Mouse (Mus musculus): ENCODE results near the gene Hnrnpa1. TPM values are rescaled to one million over a fixed set of nuclear protein-coding genes. Genes with fewer than 3 reads are reported as not detected.
"Not testable (repeated sequence)": the region's sequence is repeated elsewhere in the genome, so short reads cannot be mapped to it uniquely, and the experiment has no call there.

Gene Hnrnpa1
- polyA plus RNA-seq, 1 experiment from 2014 or later, result 901 TPM

- 0 out of 2 replicates have a peak overlapping the region, but pooled peaks have one; percentile 8 for H3K4me3 ChIP-seq
- H3K27me3 ChIP-seq (ENCODE audit: insufficient read depth, poor library complexity, severe bottlenecking), result no peaks in the 10 kb centered on the region
- 63% methylated on average over 1 of the region's 1 CpGs for WGBS
- H3K4me1 ChIP-seq, result peaks cover 23% of the 10 kb centered on the region
- no peaks in the 10 kb centered on the region for H3K9me3 ChIP-seq
- H3K27ac ChIP-seq, result peak overlapping the region; percentile 13; the same call in 1 of the 2 replicates
- DNase-seq (ENCODE audit: low spot score), result no peak
- H3K36me3 ChIP-seq, result peaks cover 4% of the 10 kb centered on the region; the same call in 1 of the 2 replicates
These were observed 18.8 kb upstream of the Hnrnpa1 start for GRCm38 (mm10) chr15:103221386-103221785.

- Histone ChIP-seq H3K4me3 (no peak overlapping the region), H3K36me3 (peaks cover 4% of the 10 kb centered on the region; the same call in 1 of the 2 replicates), H3K27ac (no peak overlapping the region), H3K9me3 (no peaks in the 10 kb centered on the region), H3K27me3 (ENCODE audit: insufficient read depth, poor library complexity, severe bottlenecking) (no peaks in the 10 kb centered on the region), H3K4me1 (peaks cover 16% of the 10 kb centered on the region)
- WGBS, result 88% methylated on average over 2 of the region's 2 CpGs
- no peak for DNase-seq (ENCODE audit: low spot score)
These were observed 16.1 kb upstream of the Hnrnpa1 start for GRCm38 (mm10) chr15:103224161-103224560.

- Histone ChIP-seq H3K27ac (no peak overlapping the region), H3K27me3 (ENCODE audit: insufficient read depth, poor library complexity, severe bottlenecking) (no peaks in the 10 kb centered on the region), H3K4me3 (no peak overlapping the region), H3K9me3 (no peaks in the 10 kb centered on the region), H3K36me3 (peaks cover 4% of the 10 kb centered on the region; the same call in 1 of the 2 replicates), H3K4me1 (no peaks in the 10 kb centered on the region; the same call in 1 of the 2 replicates)
- no peak for DNase-seq (ENCODE audit: low spot score)
- 90% methylated on average over 3 of the region's 3 CpGs for WGBS
These were observed 13.2 kb upstream of the Hnrnpa1 start for GRCm38 (mm10) chr15:103227022-103227421.

GRCm38 (mm10) chr15:103227572-103227971, 12.7 kb upstream of the Hnrnpa1 start:
- Histone ChIP-seq H3K4me3 (no peak overlapping the region), H3K27ac (no peak overlapping the region), H3K36me3 (peaks cover 4% of the 10 kb centered on the region; the same call in 1 of the 2 replicates), H3K4me1 (no peaks in the 10 kb centered on the region; the same call in 1 of the 2 replicates), H3K27me3 (ENCODE audit: insufficient read depth, poor library complexity, severe bottlenecking) (no peaks in the 10 kb centered on the region), H3K9me3 (no peaks in the 10 kb centered on the region)
- no peak for DNase-seq (ENCODE audit: low spot score)
- WGBS, result 81% methylated on average over 2 of the region's 2 CpGs

GRCm38 (mm10) chr15:103228904-103229303, 11.3 kb upstream of the Hnrnpa1 start:
- 63% methylated on average over 2 of the region's 2 CpGs for WGBS
- Histone ChIP-seq H3K27ac (no peak overlapping the region), H3K4me3 (no peak overlapping the region)

GRCm38 (mm10) chr15:103233119-103233518, 7.1 kb upstream of the Hnrnpa1 start:
- no peak for DNase-seq (ENCODE audit: low spot score)
- WGBS, result 88% methylated on average over 2 of the region's 2 CpGs
- no peaks in the 10 kb centered on the region for H3K27me3 ChIP-seq (ENCODE audit: insufficient read depth, poor library complexity, severe bottlenecking)
- no peaks in the 10 kb centered on the region for H3K9me3 ChIP-seq
- H3K4me3 ChIP-seq, result no peak overlapping the region
- H3K4me1 ChIP-seq, result no peaks in the 10 kb centered on the region; the same call in 1 of the 2 replicates
- H3K27ac ChIP-seq, result no peak overlapping the region
- peaks cover 24% of the 10 kb centered on the region for H3K36me3 ChIP-seq

More at GRCm38 (mm10) chr15:103228904-103229303, 11.3 kb upstream of the Hnrnpa1 start:
- H3K36me3 ChIP-seq, result peaks cover 6% of the 10 kb centered on the region; the same call in 1 of the 2 replicates
- H3K4me1 ChIP-seq, result no peaks in the 10 kb centered on the region; the same call in 1 of the 2 replicates
- no peak for DNase-seq (ENCODE audit: low spot score)
- H3K27me3 ChIP-seq (ENCODE audit: insufficient read depth, poor library complexity, severe bottlenecking), result no peaks in the 10 kb centered on the region
- no peaks in the 10 kb centered on the region for H3K9me3 ChIP-seq

- Histone ChIP-seq H3K9me3 (no peaks in the 10 kb centered on the region), H3K36me3 (peaks cover 39% of the 10 kb centered on the region), H3K27ac (no peak overlapping the region), H3K27me3 (ENCODE audit: insufficient read depth, poor library complexity, severe bottlenecking) (no peaks in the 10 kb centered on the region), H3K4me1 (peaks cover 3% of the 10 kb centered on the region), H3K4me3 (no peak overlapping the region)
- WGBS, result 93% methylated on average over 7 of the region's 7 CpGs
- DNase-seq (ENCODE audit: low spot score), result no peak
These were observed 2.9 kb upstream of the Hnrnpa1 start for GRCm38 (mm10) chr15:103237295-103237694.

GRCm38 (mm10) chr15:103239130-103239684, 1.0 kb upstream of the Hnrnpa1 start:
- peak overlapping the region; percentile 97 for H3K27ac ChIP-seq
- H3K27me3 ChIP-seq (ENCODE audit: insufficient read depth, poor library complexity, severe bottlenecking), result no peaks in the 10 kb centered on the region
- H3K36me3 ChIP-seq, result peaks cover 54% of the 10 kb centered on the region
- peaks cover 19% of the 10 kb centered on the region for H3K4me1 ChIP-seq
- H3K4me3 ChIP-seq, result peak overlapping the region; percentile 74
- no peaks in the 10 kb centered on the region for H3K9me3 ChIP-seq
- DNase-seq (ENCODE audit: low spot score), result peak; percentile 99
- 0% methylated on average over 26 of the region's 26 CpGs for WGBS

GRCm38 (mm10) chr15:103239685-103240159, 510 bp upstream of the Hnrnpa1 start, which contains the start of gene Cbx5:
Cbx5 (minus strand) TSS chr15:103239816.
- Histone ChIP-seq H3K36me3 (peaks cover 49% of the 10 kb centered on the region), H3K9me3 (no peaks in the 10 kb centered on the region), H3K27me3 (ENCODE audit: insufficient read depth, poor library complexity, severe bottlenecking) (no peaks in the 10 kb centered on the region), H3K27ac (peak within 1 kb of the TSS; percentile 97), H3K4me1 (peaks cover 19% of the 10 kb centered on the region), H3K4me3 (peak within 1 kb of the TSS; percentile 74)
- DNase-seq (ENCODE audit: low spot score), result peak; percentile 98
- WGBS, result under 1% methylated on average over 39 of the region's 39 CpGs

GRCm38 (mm10) chr15:103241071-103242018, 1.1 kb downstream of the Hnrnpa1 start:
- Histone ChIP-seq H3K4me1 (peaks cover 24% of the 10 kb centered on the region), H3K4me3 (peak overlapping the region; percentile 74), H3K27ac (peak overlapping the region; percentile 97), H3K36me3 (peaks cover 49% of the 10 kb centered on the region)
- H3K9me3 ChIP-seq; H3K27me3 ChIP-seq (ENCODE audit: insufficient read depth, poor library complexity, severe bottlenecking); DNase-seq (ENCODE audit: low spot score): not testable (repeated sequence)
- WGBS, result 14% methylated on average over 12 of the region's 12 CpGs

GRCm38 (mm10) chr15:103242885-103243284, 2.7 kb downstream of the Hnrnpa1 start:
- H3K4me3 ChIP-seq, result peak overlapping the region; percentile 74
- H3K27ac ChIP-seq, result no peak overlapping the region
- no peaks in the 10 kb centered on the region for H3K9me3 ChIP-seq
- 71% methylated on average over 8 of the region's 8 CpGs for WGBS
- H3K4me1 ChIP-seq, result peaks cover 24% of the 10 kb centered on the region
- no peaks in the 10 kb centered on the region for H3K27me3 ChIP-seq (ENCODE audit: insufficient read depth, poor library complexity, severe bottlenecking)
- peaks cover 63% of the 10 kb centered on the region for H3K36me3 ChIP-seq
- peak; percentile 73 for DNase-seq (ENCODE audit: low spot score)

GRCm38 (mm10) chr15:103245616-103246015, 5.4 kb downstream of the Hnrnpa1 start:
- no peaks in the 10 kb centered on the region for H3K9me3 ChIP-seq
- no peaks in the 10 kb centered on the region for H3K27me3 ChIP-seq (ENCODE audit: insufficient read depth, poor library complexity, severe bottlenecking)
- no peak overlapping the region; the same call in 1 of the 2 replicates for H3K4me3 ChIP-seq
- H3K27ac ChIP-seq, result no peak overlapping the region
- peaks cover 30% of the 10 kb centered on the region for H3K4me1 ChIP-seq
- no peak for DNase-seq (ENCODE audit: low spot score)
- 35% methylated on average over 6 of the region's 6 CpGs for WGBS
- H3K36me3 ChIP-seq, result peaks cover 76% of the 10 kb centered on the region

Measured in heart, embryonic 10.5 days (tissue).